Mouse (Mus musculus) cerebellum, adult 2 months (tissue): ENCODE results near the gene Eya4. TPM values are rescaled to one million over a fixed set of nuclear protein-coding genes. Genes with fewer than 3 reads are reported as not detected.
A peak's percentile ranks its signal among the peaks of the same experiment; 100 is the strongest.

ENCODE experiments used
- DNase-seq, 2 experiments: peaks; one replicate each; pipeline ENCODE4 v3.0.0; 2021
- H3K27ac ChIP-seq: fragments of 200-500 bp; 2 replicates; pipeline ENCODE4 v1.5.1; 2012; ENCODE audit warnings: low read length, control low read depth, inconsistent platforms; ENCODE audit not compliant: insufficient read depth
- H3K27me3 ChIP-seq: fragments of 200-500 bp; 2 replicates; pipeline ENCODE4 v1.6.1; 2012; ENCODE audit warnings: inconsistent platforms, mild to moderate bottlenecking, low read length, moderate library complexity; ENCODE audit not compliant: control insufficient read depth, insufficient read depth
- H3K4me1 ChIP-seq: fragments of 200-500 bp; 2 replicates; pipeline ENCODE4 v1.6.1; 2011; ENCODE audit warnings: low read length; ENCODE audit not compliant: control insufficient read depth, insufficient read depth
- H3K4me3 ChIP-seq: fragments of 200-500 bp; replicated peaks from 2 replicates; pipeline ENCODE3; 2011; ENCODE audit warnings: mild to moderate bottlenecking, low read depth, low read length, control low read depth; ENCODE audit not compliant: insufficient read depth
- CTCF ChIP-seq: fragments of 200-500 bp; IDR thresholded peaks from 2 replicates; pipeline ENCODE4 v1.5.1; 2011; ENCODE audit warnings: low read depth, mild to moderate bottlenecking, control low read depth, low read length, moderate library complexity, borderline replicate concordance; ENCODE audit not compliant: insufficient read depth
- POLR2A ChIP-seq: fragments of 200-500 bp; IDR thresholded peaks from 2 replicates; pipeline ENCODE4 v1.6.1; 2011; ENCODE audit warnings: low read length, control low read depth, borderline replicate concordance; ENCODE audit not compliant: insufficient read depth
- WGBS: fragments of 180-500 bp; shearing (Covaris S2); methylation state at CpG from one replicate; pipeline ENCODE4 v1.1.7; 2018; 5-methylcytosine and 5-hydroxymethylcytosine counted together
- polyA plus RNA-seq: library from polyadenylated mRNA; depleted of rRNA; stranded (reverse); fragments of >200 nt; gene quantifications from 2 replicates; pipeline ENCODE4 v1.2.3, GENCODE M21; 2012

Eya4 gene
- polyA plus RNA-seq, 1 experiment = 0.82 TPM

DNA sequence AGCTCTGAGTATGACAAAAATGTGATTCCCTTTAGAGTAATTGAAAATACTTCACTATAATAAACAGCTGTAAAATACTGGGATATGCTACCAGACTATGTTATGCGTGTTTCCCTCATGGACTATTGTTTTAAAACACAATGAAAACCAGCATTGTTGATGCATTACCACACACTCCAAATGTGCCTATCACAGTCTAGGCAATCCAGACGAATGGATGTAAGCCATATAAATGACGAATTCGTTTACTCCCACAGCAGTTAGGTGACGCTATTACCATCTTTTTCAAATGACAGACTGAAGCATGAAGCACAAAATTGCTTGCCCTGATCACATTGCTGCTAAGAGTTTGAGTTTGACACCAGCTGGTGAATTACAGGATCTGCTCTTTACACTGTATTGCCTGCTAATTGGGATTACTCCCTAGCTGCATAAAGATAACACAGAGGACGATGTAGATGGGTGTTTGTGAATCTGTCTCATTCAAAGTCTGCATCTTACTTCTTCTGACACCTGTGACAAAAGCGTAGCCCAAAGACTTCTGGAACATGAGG, 185.4 kb downstream of the Eya4 start:
- TF ChIP-seq CTCF (no peak), POLR2A (no peak)
- WGBS = 73% methylated on average over 7 of the region's 7 CpGs
- no peak for DNase-seq

DNA sequence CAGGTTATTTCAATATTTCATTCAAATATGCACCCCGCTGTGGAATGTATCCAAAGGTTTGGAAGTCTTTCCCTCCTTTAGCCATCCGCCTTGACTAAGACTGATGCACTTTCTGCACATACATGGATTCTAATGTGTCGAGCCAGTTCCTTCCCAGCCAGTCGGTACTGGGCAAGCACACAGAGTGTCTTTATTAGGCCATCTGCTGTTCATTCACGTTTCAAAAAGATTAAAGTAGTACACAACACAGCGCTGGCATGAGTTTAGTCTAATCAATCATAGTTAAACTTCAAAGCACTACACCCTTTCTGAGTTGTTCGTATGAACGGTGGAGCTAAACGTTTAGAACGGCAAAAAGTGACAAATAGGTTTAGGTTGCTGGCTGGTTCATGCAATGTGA, 190.7 kb downstream of the Eya4 start:
- DNase-seq = no peak
- no peak overlapping the region for H3K27ac ChIP-seq
- WGBS = 23% methylated on average over 10 of the region's 10 CpGs

More for the DNA sequence above, 185.4 kb downstream of the Eya4 start:
- no peak overlapping the region for H3K27ac ChIP-seq
- H3K4me1 ChIP-seq = no peaks in the 10 kb centered on the region
- no peaks in the 10 kb centered on the region for H3K27me3 ChIP-seq
- H3K4me3 ChIP-seq = no peak overlapping the region

DNA sequence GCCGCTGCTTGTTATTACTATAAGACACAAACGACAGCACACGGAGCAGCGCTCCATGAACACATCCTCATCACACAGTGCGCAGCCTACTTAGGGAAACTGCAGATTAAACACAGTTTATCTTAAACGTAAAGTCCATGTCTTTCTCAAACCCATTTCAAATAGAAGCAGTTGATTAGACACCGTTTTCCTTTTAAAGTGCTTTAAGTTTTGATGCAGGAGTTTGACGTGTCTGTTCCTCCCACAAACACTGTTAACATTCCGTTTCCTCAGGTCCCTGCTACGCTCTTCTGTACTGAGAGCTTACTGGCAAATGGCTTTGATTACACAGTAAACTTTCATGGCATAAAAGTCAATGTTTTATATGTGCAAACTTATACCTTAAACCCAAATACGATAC, 191.4 kb downstream of the Eya4 start:
- H3K4me1 ChIP-seq = no peaks in the 10 kb centered on the region
- no peaks in the 10 kb centered on the region for H3K27me3 ChIP-seq
- H3K4me3 ChIP-seq = no peak overlapping the region
- no peak for DNase-seq
- WGBS = 92% methylated on average over 11 of the region's 11 CpGs
- H3K27ac ChIP-seq = no peak overlapping the region
- no peak for TF ChIP-seq CTCF

More for the DNA sequence above, 190.7 kb downstream of the Eya4 start:
- Histone ChIP-seq H3K27me3 (no peaks in the 10 kb centered on the region), H3K4me1 (no peaks in the 10 kb centered on the region), H3K4me3 (no peak overlapping the region)
- TF ChIP-seq POLR2A (no peak), CTCF (no peak)

DNA sequence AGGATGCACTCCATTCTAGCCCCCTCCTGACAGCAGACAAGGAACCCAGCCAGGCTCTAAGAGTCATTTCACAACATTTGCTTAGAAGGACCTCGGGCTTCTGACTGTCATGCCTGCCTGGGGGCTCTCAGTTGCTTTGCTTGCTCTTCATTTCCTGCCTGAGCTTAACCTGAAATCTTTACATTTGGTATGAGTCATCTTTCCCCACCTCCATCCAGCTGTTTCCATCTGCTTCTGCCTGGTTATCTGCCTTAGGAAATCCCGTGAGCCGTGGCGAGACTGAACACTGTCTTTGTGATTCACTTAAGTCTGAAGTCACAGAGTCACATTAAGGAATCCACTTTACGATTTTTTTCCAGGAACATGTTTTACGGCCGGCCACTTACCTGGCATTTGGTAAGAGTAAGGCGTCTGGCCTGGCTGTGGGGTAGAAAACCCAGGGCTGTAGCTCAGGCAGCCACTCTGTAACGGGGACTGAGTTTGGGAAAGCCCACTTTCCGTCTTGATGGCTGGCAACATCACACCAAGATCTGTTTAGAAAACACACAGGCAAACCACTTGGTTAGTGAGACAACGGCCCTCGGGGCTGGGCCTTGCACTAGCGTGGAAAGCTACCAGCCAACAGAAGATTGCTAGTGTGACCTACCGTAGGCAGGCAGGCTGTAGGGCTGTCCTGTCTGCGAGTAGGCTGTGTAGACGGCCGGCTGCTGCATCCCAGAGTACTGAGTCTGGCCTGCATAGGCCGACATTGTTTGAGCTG, 193.5 kb downstream of the Eya4 start:
- WGBS = 89% methylated on average over 18 of the region's 18 CpGs
- Histone ChIP-seq H3K4me3 (no peak overlapping the region), H3K4me1 (no peaks in the 10 kb centered on the region), H3K27me3 (no peaks in the 10 kb centered on the region), H3K27ac (no peak overlapping the region)
- no peak for DNase-seq
- no peak for TF ChIP-seq POLR2A
- no peak for TF ChIP-seq CTCF

DNA sequence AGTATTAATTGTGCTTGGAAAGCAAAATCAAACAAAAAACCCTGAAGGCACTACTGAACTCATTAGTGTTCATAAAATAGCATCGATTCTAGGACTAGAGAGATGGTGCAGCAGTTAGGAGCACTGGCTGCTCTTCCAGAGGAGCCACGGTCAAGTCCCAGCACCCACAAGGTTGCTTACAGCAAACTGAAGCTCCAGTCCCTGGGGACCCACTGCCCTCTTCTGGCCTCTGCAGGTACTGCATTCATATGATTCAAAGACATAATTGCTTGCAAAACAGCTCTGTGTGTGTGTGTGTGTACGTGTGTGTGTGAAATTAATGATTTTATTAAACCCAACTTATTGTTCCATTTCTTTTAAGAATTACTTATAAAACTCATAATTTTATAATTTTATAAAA, 200.2 kb downstream of the Eya4 start:
- 91% methylated on average over 3 of the region's 3 CpGs for WGBS
- Histone ChIP-seq H3K4me3 (no peak overlapping the region), H3K27ac (no peak overlapping the region), H3K4me1 (no peaks in the 10 kb centered on the region), H3K27me3 (no peaks in the 10 kb centered on the region)
- TF ChIP-seq CTCF (peak; percentile 18; the same call in 1 of the 2 replicates), POLR2A (no peak)
- DNase-seq = no peak

DNA sequence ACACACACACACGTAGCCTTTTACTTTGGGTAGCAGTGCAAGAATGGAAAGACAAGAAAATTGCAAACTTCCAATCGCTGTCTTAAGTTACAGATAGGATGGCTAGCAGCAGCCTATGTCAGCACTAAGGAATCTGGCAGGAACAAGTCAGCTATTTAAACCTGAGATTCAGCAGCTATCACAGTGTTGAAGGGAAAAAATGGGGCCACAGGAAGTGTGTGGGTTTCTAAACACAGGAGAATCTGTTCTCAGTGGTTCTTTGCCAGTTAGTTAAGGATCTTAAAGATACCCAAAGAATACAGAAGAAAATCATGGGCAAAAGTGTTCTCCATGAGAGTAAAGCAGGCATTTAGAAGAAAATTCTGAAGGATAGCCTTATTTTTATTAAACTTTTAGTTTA, 206.0 kb downstream of the Eya4 start:
- Histone ChIP-seq H3K27ac (no peak overlapping the region), H3K27me3 (no peaks in the 10 kb centered on the region), H3K4me1 (no peaks in the 10 kb centered on the region), H3K4me3 (no peak overlapping the region)
- TF ChIP-seq POLR2A (no peak), CTCF (no peak)
- WGBS = 93% methylated on average over 2 of the region's 2 CpGs
- DNase-seq = no peak

DNA sequence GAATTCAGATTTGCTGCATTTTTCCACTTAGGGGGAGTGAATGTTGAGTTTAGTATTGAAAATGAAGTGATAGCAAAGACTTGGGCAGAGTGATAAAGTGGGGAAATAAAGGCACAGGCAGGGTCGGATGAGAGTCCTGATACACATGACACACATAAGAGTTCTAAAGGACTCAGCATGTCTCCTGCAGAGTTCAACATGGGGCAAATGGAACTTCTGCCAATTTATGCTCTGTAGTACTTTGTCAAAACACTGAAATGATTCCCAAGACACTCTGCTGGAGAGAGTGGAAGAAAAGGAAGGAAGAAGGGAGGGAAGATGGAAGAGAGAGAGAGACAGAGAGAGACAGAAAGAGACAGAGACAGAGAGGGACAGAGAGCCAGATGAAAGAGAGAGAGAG, 222.6 kb downstream of the Eya4 start:
- DNase-seq = no peak
- no peaks in the 10 kb centered on the region for H3K4me1 ChIP-seq
- 24% methylated on average over 1 of the region's 1 CpGs for WGBS
- H3K27me3 ChIP-seq = no peaks in the 10 kb centered on the region
- no peak overlapping the region for H3K4me3 ChIP-seq
- TF ChIP-seq POLR2A = no peak
- TF ChIP-seq CTCF = no peak
- no peak overlapping the region for H3K27ac ChIP-seq

DNA sequence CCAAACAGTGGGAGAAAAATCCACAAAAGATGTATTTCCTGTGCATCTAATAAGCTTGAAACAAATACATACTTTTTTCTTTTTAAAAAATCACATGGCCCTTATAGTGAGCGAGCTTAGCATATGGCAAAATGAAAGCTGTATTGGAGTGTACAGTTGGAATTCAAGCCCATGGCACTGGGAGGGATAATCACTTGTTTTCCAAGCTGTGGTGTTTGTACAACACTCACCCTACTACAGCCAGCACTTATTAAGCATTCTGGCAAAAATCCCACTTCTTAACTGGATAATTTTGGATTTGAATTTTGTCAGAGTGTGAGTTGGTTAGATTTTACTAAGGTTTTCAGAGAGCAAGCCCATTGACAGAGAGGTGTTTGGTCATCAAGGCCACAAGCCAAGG, 223.4 kb downstream of the Eya4 start:
- no peak overlapping the region for H3K4me3 ChIP-seq
- no peaks in the 10 kb centered on the region for H3K27me3 ChIP-seq
- WGBS = 46% methylated on average over 1 of the region's 1 CpGs
- no peak overlapping the region for H3K27ac ChIP-seq
- H3K4me1 ChIP-seq = no peaks in the 10 kb centered on the region
- DNase-seq = no peak
- TF ChIP-seq POLR2A = no peak
- TF ChIP-seq CTCF = no peak
